Mouse (Mus musculus) regulatory T cell (primary cell): ENCODE data around the gene Frmd4b.

Experiments used
- in situ Hi-C: fragments of 300-600 bp; cut with MboI, MseI; formaldehyde crosslinking; loops from one replicate; pipeline ENCODE4 v1.15.1; 2025; ENCODE audit warnings: high pct_unique_total_duplicates

The Frmd4b gene

DNA sequence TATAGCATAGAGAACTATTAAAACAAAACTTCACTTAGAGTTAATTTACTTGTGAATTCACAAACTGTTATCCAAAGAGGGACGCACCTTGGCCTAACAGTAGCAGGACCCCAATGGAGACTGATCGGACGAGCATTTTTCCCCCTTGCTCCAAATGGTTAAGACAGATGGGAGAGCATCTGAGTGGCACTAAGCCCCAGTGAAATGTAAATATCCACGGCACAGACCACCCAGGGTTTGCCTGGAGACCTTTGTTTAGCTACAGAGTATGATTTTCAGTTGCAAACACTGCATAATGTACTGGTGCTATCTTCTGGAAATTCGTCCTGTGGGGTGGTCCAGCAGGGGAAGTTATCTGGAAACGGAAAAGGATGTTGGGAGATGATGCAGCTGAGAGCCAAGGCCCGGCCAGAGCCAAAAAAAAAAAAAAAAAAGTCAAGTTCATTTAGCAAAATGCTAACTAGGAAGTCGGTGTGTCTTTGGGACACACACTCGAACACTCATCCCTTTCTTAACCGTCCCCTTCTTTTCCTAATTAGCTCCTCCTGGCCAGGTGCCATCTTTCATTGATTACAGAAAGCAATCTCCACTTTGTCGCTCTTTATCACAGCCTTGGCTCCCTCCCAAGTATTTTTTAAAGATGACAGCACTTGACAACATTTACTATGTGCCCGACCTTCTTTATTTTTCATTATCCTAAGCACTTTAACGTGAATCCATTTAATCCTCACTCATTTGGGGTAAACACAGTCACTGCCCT, 95.9 kb downstream of the Frmd4b start:
- in situ Hi-C loops = loop anchor here (10.0 kb wide), 1 partner anchor 107 kb away; no protein-coding TSS in a partner anchor

DNA sequence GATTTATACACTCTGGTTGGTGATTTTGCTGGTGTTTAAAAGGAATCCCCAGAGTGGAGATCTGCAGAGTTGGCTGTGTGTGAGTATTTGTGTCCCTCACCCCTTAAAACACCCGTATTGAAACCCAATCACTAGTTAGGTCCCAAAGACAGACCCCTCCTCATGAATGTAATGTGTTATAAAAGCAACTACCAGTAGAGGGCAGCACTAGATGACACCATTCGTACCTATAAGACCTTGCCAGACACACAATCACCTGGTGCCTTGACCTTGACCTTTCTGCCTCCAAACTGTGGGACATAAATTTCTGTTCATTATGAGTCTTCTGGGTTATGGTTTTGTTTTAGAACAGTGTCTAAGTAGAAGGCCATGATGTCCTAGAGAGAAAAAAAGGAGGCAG, 96.8 kb downstream of the Frmd4b start:
- in situ Hi-C loops = loop anchor here (10.0 kb wide), 1 partner anchor 106 kb away; no protein-coding TSS in a partner anchor

DNA sequence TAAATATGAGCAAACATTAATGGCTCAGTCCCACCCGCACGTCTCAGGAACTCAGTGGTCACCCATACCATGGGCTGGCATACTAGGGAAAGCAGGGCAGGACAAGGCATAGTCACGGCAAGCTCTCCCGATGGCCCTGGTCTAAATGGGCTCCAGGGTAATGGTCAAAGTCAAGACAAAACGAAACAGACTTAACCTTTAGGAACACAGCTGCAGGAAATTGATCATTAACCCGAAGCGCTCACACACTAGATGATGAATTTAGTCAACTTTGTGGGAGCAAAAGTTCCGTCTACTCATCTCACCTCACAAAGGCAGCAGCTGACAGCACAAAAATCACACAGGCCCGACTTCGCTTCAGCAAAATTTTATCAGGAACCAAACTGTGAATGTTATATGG, 97.8 kb downstream of the Frmd4b start:
- in situ Hi-C loops = loop anchor here (5.0 kb wide), 1 partner anchor 87 kb away; no protein-coding TSS in a partner anchor

DNA sequence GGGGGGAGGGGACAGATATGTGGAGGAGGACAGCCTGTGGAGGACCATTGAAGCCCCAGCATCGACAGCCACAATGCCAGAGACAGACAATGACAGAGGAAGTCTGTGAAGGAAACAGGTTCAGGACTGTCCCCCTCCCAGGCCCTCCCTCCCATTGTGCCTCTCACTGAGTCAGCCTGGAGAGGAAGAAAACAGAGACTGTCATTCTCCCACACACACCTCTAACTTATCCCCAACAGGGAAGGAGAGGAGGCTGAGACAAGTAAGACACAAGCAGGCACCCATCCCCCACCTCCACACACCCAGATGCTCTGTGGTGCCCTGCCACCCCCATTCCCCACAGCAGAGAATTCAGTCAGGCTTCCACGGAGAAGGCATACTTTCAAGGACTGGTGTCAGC, 98.9 kb downstream of the Frmd4b start:
- in situ Hi-C loops = loop anchor here (5.0 kb wide), 1 partner anchor 86 kb away; no protein-coding TSS in a partner anchor

DNA sequence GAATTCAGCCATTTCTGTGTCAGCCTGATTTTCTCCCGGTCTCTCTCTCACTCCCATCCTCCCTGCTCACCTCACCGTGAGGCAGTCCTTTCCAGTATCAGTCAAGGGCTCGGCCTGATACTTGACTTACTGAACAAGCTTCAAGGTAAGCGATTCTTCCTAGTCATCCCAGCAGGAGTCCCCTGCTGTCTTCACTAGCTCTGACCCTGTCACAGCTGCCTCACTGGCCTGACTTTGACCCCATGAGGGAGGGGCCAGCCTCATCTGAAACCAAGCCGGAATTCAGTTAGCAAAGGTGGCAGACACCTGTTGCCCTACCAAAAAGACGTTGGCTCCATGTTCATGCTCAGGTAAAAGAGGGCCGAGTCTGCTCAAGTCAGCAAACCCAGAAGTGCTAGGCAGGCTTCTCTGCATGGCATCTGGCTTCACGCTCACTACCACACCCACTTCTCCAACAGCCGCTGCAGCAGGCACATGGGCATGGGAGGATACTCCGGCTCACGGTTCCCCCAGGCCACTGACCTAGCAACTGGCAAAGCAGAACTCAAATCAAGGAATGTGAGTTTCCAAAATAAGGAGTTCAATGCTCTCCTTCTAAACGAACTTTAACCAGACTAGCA, 99.6 kb downstream of the Frmd4b start:
- in situ Hi-C loops = loop anchor here (5.0 kb wide), 1 partner anchor 85 kb away; no protein-coding TSS in a partner anchor

DNA sequence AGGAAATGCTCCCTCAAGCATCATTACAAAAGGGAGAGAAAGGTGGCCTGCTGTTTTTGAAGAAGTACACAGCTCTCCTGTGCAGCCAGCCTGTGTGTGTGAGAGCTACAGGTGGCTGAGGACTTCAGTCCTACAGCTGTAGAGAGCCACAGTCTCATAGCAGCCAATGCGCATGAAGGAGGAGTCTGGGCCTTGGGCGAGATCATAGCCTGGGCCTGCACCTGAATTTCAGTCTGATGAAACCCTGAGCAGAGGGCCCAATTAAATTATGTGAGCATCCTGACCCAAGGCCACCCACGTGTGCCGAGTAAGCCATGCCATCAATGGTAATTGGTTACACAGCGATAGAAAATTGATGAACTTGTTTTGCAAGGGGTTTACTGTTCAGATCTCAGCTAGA, 100.4 kb downstream of the Frmd4b start:
- in situ Hi-C loops = loop anchor here (5.0 kb wide), 1 partner anchor 85 kb away; no protein-coding TSS in a partner anchor

DNA sequence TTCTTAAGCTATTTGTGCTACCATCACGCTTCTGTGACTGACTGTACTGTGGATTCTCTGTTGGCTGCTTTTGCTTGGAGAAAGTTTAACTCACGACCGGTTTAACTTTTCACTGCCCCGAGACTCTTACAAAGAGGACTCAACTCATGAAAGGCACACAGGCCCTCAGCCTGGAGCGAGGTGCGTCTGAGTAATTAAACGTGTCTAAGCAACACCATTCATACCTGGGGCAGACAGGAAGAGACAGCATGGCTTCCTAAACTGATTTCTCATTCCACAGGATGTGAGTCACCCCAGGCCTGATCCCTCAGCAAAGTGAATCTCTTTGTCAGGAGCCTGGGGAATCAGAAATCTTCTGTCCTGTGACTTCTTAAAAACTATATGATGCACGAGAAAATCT, 106.6 kb downstream of the Frmd4b start:
- in situ Hi-C loops = no loop called here

DNA sequence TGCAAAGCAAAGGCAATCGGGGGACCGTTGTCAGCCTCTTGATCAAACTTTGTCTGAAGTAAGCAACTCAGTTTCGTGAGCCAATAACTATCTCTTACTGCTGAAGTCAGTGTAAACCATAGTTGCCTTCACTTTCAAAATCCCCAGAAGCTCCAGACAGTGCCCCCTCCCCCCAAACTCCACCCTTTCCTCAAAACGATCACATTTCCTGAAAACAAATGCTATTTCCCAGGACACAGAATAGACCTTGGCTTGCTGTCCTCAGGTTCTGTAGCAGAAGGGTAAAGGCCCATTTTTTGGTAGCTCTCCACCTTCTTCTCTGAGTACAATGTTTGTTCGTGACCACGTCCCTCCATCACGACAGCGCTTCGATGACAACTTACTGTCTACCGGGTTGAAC, 107.9 kb downstream of the Frmd4b start:
- in situ Hi-C loops = loop anchor here (5.0 kb wide), 1 partner anchor 252 kb away; no protein-coding TSS in a partner anchor

DNA sequence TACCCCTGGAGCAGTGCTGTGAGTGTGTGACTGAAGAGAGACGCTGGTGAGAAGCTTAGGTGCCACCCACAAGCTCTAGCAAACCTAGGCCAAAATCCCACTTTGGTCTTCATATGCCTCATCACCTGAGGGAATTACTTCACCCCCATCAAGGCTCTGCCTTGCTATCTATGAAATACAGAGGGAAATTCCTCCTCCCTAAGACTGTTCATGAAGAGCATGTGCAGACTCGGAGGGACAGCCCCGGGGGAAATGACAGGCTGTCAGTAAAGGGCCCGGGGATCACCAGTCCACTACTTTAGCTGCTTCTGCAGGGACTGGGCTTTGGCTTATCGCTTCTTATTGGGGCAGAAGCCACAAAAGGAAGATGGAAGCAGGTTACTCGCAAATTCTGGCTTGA, 108.9 kb downstream of the Frmd4b start:
- in situ Hi-C loops = loop anchor here (5.0 kb wide), 1 partner anchor 251 kb away; no protein-coding TSS in a partner anchor

DNA sequence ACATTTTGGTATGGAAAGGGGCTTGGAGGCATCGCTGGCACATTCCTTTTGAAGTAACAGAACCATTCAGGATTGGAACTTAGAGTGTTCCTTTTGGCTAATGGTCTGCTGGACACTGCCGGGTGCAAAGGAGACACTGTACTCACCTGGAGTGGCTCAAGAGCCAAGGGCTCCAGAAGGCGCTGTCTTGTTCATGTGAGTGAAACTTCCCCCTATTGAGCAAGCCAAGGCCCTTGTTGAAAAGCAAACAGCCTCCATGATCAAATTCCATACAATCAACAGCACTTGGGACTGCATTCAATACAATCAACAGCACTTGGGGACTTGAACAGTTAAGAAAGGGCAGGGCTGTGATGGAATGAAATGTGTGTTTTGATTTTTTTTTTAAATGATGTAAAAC, 109.4 kb downstream of the Frmd4b start:
- in situ Hi-C loops = loop anchor here (5.0 kb wide), 1 partner anchor 251 kb away; no protein-coding TSS in a partner anchor

DNA sequence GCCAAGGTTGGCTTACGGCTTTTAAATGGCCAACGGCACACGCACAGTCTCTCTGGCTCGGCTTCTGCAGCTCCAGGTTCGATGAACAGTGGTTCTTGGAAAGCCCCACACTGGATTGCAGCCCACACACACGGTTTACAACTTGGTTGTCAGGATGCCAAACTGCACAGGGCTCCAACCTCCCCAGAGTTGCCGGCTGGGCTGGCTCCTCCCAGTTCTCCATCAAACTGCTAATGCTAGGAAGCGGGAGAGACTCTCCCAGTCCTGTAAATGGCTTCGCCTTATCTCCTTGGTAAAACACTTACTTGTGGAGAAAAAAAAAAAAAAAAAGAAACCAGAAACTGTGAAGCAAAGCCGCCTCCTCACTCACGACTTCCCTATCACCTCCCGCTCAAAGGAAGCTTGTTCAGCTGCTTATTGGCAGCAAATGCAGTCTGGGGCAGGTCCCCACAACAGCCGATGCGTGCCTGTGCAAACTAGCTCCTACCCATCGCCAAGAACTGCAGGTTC, 111.1 kb downstream of the Frmd4b start:
- in situ Hi-C loops = loop anchor here (5.0 kb wide), 1 partner anchor 249 kb away; no protein-coding TSS in a partner anchor

DNA sequence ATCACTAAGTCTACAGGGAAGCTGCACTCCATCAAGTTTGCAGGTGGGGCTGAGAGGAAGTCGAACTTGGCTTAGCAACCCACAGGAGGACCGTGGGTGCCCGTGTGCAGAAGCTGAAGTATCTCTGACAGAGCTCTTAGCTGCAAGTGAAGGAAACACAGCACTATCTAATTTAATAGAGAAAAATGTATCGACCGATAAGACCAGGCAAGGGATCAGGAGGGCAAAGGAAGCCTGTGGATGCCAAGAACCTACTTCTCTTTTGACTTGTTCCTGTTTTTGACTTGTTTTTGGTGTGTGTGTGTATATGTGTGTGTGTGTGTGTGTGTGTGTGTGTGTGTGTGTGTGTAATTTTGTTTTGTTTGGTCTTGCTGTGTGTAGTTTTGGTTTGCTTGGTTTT, 112.7 kb downstream of the Frmd4b start:
- in situ Hi-C loops = loop anchor here (5.0 kb wide), 1 partner anchor 247 kb away; no protein-coding TSS in a partner anchor

DNA sequence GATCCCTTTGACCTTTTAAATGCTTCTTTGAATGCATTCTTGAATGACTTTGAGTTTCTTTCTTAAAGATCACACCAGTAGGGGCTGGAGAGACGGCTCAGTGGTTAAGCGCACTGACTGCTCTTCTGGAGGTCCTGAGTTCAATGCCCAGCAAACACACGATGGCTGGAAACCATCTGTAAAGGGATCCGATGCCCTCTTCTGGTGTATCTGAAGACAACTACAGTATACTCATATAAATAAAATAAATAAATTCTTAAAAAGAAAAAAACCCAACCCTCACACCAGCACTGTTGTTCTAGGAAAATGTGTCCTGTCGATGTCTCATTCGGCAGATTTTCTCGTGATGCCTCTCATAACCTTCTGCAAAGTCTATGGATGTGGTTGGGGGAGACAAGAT, 116.3 kb downstream of the Frmd4b start:
- in situ Hi-C loops = no loop called here

DNA sequence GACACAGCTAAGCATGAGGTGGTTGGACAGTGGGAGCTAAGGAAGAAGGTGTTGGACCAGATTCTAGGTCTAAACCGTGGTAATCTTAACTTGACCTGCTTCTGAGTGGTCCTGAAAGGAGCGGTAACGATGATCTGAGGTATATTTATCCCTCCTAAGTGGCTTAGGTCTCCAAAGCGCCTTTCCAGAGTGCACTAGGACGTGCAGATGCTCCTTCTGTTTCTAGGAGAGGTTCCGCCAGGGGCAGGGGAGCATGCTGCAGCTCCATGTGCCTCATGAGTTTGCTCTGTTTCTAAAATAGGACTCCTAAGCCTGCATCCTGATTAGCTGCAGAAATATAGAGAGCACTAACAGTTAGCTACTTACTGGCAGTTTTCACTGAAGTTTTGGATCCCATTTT, 117.1 kb downstream of the Frmd4b start:
- in situ Hi-C loops = no loop called here

DNA sequence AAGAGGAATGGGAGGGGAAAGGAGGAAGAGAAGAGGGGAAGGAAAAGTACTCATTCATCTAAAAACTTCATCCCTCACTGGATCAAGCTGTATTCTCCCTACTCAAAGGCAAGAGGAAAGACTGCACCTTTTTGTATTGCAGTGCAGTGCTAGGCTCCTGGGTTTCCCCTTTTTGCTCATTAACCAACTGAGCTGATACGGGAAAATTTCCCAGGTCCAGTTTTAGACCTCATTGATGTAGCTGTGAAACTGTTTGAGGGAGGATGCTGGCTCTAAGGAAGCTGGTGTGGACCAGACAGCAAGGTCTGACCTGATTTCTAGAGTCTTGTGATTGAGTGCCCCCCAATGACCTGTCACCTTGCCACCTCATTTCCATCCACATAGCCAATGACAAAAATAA, 121.3 kb downstream of the Frmd4b start:
- in situ Hi-C loops = no loop called here

DNA sequence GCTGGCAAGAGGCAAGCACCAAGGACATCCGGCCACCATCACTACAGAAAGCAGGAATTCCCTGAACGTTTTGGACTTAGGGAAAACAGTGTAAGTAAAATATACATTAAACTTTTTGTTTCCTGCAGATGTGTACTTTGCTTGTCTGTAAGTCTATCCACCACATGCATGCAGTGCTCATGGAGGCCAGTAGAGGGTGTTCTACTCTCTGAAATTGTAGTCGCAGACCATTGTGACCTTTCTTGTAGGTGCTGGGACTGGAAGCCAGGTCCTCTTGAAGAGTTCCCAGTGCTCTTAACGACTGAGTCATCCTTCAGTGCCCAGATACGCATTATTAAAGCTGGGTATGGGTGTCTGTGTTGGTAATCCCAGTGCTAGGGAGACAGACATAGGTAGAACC, 126.3 kb downstream of the Frmd4b start:
- in situ Hi-C loops = no loop called here

DNA sequence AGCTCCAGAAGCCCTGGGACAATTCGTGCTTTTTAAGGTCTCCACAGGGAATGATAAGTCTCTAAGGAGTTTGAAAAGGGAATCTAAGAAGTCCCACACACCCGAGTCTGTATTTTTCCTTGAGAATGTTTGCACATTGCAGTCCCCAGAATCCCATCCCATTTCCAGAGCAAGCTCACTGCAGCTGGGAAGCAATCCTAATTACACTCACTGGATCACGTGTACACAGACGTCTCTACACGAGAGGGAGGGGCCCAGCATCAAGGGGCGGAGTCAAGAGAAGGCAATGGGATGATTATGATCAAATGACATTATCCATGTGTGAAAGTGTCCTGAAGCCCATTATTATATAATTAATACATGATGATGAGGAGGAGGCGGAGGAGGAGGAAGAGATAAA, 128.5 kb downstream of the Frmd4b start:
- in situ Hi-C loops = no loop called here

DNA sequence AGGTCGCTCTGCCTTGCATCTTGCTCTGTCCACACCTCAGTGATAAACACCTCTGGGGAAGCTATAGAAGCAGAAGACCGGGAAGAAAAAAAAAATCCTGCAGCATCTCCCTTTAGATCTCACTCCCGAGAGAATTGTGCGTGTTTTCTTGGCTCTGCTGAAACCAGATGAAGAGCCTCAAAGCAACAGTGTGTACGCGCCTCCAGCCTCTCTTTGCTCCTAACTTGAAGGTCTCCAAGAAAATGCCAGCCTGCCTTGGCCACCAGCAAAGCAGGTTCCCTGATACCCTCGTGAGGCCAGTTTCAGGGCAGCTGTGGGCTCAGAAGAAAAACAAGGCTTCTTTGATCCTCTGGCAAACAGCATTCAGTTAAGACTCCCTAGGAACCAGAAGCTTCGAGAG, 129.1 kb downstream of the Frmd4b start:
- in situ Hi-C loops = no loop called here

DNA sequence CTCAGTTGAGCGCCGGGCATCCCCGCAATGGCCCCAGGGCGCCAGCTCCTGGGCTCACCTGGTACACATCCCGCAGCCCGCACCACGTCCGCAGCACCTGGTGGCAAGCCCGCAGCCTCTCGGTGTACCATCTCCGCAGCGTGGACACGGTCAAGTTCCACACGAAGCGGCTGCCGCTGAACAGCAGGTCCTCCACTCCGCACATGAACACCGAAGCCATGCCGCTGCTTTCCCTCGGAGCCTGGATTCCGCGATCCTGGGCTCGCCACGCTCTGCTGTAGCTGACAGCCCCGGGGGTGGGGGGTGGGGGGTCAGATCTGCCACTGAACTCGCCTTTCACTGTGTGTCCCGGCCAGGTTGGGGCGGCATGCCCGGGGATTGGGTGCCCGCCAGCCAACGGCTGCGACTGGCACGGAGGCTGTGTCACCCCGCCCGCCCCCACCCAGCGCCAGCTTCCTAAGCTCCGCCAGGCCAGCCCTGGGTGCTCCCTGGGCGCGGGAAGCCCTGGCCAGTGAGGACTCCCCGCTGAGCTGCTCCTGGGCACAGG, 129.7 kb downstream of the Frmd4b start:
- in situ Hi-C loops = no loop called here

DNA sequence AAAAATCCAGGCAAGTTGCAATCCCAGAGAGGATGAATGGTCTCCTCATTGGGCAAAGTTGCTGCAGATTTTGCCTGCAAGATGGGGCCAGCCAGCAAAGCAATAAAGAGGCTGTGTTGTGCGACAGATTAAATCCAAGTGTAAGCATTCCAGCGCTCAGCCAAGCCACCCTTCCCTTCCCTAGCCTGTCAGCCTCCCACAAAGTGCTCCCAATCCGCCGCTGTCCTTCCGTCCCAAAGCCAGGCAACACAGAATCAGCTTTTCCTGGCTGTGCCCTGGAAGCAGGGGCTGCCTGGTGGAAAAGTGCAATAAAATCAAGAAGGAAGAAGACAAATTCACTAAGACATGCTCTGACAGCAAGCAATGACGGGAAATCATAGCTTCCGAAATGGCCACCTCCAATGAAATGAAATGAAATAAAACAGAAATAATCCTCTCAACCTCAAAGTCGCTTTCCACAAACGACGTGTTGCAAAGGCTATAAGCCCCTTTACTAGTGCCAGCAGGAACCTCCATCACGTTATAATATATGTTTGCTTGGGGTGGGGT, 130.5 kb downstream of the Frmd4b start:
- in situ Hi-C loops = no loop called here

DNA sequence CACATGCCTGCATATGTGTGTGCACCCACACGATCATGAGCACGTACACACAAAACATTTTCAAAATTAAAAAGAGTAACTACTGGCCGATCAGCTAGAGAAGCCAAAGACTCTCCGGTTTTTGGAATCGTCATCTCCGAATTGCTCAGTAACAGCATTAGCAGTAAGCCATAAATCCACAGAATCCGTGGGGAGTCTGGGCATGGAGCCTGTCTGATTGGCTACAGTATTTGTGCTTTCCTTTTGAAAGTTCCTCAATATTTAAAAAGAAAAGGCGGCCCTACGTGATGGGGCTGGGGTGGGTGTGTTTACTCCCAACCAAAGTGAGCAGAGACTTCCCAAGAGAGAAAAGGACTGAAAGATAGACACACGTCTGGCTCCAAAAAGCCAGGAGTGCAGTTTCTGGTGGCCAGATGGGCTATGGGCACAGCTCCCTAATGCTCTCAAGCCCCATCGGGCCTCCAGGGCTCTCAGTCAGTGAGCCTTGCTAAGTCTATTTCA, 131.4 kb downstream of the Frmd4b start:
- in situ Hi-C loops = no loop called here

DNA sequence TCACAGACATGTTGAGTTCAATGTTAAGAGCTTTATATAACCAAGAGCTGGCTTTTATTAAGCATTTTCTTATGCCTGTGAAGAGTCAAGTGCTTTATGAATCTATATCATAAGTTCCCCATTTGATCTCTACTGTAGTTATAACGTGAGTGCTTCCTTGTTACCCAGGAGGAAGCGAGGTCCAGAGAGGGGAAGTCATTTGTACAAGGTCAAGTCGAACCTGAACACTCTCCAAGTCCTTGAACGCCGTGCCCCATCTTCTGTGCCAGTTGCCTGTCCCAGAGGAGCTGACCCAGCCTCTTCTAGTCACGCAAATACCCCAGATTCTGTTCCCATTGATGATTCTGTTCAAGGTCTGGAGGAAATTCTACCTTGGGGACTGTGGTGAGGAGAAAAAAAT, 135.4 kb downstream of the Frmd4b start:
- in situ Hi-C loops = no loop called here
